Mouse (Mus musculus) forebrain, embryonic 11.5 days (tissue): ENCODE data around the gene Edrf1. TPM values are rescaled to one million over a fixed set of nuclear protein-coding genes. Genes with fewer than 3 reads are reported as not detected.
A peak's percentile ranks its signal among the peaks of the same experiment; 100 is the strongest.
"Not testable (repeated sequence)": the region's sequence is repeated elsewhere in the genome, so short reads cannot be mapped to it uniquely, and the experiment has no call there.

Source experiments
- ATAC-seq: fragments of 200-750 bp; cut with Nextera tagmentation; replicated peaks from 2 replicates; pipeline ENCODE4 v1.8.0; 2017; ENCODE audit warnings: moderate TSS enrichment; ENCODE audit not compliant: low FRiP score
- DNase-seq: peaks from one replicate; pipeline ENCODE4 v3.0.0-alpha.2; 2017; ENCODE audit warnings: low spot score
- H3K27ac ChIP-seq: fragments of 300-500 bp; sonication (generic); 2 replicates; pipeline ENCODE4 v1.5.1; 2014; ENCODE audit warnings: low read depth, low read length
- H3K27me3 ChIP-seq: fragments of 300-500 bp; sonication (generic); 2 replicates; pipeline ENCODE4 v1.6.1; 2014; ENCODE audit warnings: mild to moderate bottlenecking, low read length, mixed read lengths; ENCODE audit not compliant: control insufficient read depth, insufficient read depth
- H3K36me3 ChIP-seq: fragments of 300-500 bp; sonication (generic); 2 replicates; pipeline ENCODE4 v1.6.1; 2014; ENCODE audit warnings: mild to moderate bottlenecking, low read length, moderate library complexity, mixed read lengths; ENCODE audit not compliant: control insufficient read depth, insufficient read depth
- H3K4me1 ChIP-seq: fragments of 300-500 bp; sonication (generic); replicated peaks from 2 replicates; pipeline ENCODE4 v1.6.1; 2014; ENCODE audit warnings: low read length, mixed read lengths; ENCODE audit not compliant: control insufficient read depth, insufficient read depth
- H3K4me2 ChIP-seq: fragments of 300-500 bp; sonication (generic); 2 replicates; pipeline ENCODE4 v1.6.1; 2014; ENCODE audit warnings: low read depth, mild to moderate bottlenecking, low read length, moderate library complexity, mixed read lengths; ENCODE audit not compliant: severe bottlenecking
- H3K4me3 ChIP-seq: fragments of 300-500 bp; sonication (generic); 2 replicates; pipeline ENCODE4 v1.5.1; 2014; ENCODE audit warnings: low read depth, low read length
- H3K9ac ChIP-seq: fragments of 300-500 bp; sonication (generic); 2 replicates; pipeline ENCODE4 v1.6.1; 2014; ENCODE audit warnings: low read length
- H3K9me3 ChIP-seq: fragments of 300-500 bp; sonication (generic); 2 replicates; pipeline ENCODE4 v1.6.1; 2016; ENCODE audit warnings: low read length, mixed read lengths; ENCODE audit not compliant: control insufficient read depth
- WGBS: fragments of 180-500 bp; shearing (Covaris S2); extraction: QIAGEN DNeasy Blood & Tissue Kit; methylation state at CpG from one replicate; pipeline ENCODE4 v1.1.7; 2014; 5-methylcytosine and 5-hydroxymethylcytosine counted together
- polyA plus RNA-seq: library from polyadenylated mRNA; unstranded; fragments of >200 nt; fragmentation: Nextera tagmentation; extraction: Ambion mirVana; gene quantifications from 2 replicates; pipeline ENCODE4 v1.2.1, GENCODE M21; 2014

Gene Edrf1
- polyA plus RNA-seq, 1 experiment from 2014 or later, result 32.2 TPM

DNA sequence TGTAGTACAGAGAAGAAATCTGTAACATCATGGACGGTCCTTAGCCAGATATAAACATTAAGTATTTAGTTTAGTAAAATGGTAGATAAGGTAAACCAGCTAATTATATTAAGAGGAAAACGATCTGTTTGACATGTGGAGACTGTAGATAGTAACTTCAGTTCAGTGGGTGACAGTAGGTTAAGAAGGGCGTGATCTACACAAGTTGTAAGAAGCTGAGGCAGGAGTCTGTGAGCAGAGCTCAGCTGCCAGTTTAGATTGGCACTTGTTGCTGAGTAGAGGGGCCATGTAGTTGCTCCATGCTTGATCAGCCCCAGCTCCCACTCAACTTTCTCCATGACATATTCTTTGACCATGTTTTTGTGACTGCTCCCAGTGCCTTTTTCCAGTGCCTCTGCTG is 33.5 kb downstream of the Edrf1 start:
- Histone ChIP-seq H3K9me3 (no peaks in the 10 kb centered on the region), H3K4me3 (no peak overlapping the region), H3K9ac (no peak overlapping the region), H3K4me2 (no peak overlapping the region), H3K27me3 (no peaks in the 10 kb centered on the region), H3K27ac (no peak overlapping the region), H3K4me1 (no peaks in the 10 kb centered on the region), H3K36me3 (no peaks in the 10 kb centered on the region; the same call in 1 of the 2 replicates)
- DNase-seq (no peak), ATAC-seq (no peak)
- 90% methylated on average over 3 of the region's 3 CpGs for WGBS

- no peak overlapping the region for H3K9ac ChIP-seq
- H3K27ac ChIP-seq, result no peak overlapping the region
- no peak overlapping the region for H3K4me3 ChIP-seq
- H3K9me3 ChIP-seq, result no peaks in the 10 kb centered on the region
- H3K4me2 ChIP-seq, result no peak overlapping the region
- H3K4me1 ChIP-seq, result no peaks in the 10 kb centered on the region
- H3K36me3 ChIP-seq, result no peaks in the 10 kb centered on the region; the same call in 1 of the 2 replicates
- WGBS, result 74% methylated on average over 9 of the region's 9 CpGs
- no peaks in the 10 kb centered on the region for H3K27me3 ChIP-seq
- DNase-seq (peak; percentile 57), ATAC-seq (no peak)
Measured at GRCm38 (mm10) chr7:133676002-133676401, 38.7 kb downstream of the Edrf1 start.

DNA sequence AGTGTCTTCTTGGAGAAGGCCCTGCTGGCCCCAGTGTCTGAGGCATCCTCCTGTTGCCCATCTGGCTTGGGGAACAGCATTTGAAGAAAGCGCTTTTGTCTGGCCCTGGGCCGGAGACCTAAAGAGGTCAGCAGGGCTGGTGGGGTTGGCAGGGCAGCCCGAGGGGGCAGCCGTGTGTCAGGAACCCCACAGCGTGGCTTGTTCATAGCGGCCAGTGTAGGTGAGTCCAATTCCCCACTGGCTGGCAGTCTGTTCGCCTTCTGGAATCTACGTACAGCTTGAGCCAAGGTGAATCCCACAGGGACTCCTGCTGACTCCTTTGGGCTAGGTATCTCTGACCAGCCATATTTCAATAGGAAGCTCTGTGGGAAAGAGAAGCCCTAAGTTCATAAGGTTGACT is 41.4 kb downstream of the Edrf1 start:
- ATAC-seq (no peak), DNase-seq (no peak)
- Histone ChIP-seq H3K9ac (no peak overlapping the region), H3K36me3 (no peaks in the 10 kb centered on the region), H3K4me3 (no peak overlapping the region), H3K4me2 (no peak overlapping the region), H3K4me1 (no peaks in the 10 kb centered on the region), H3K27ac (no peak overlapping the region), H3K9me3 (no peaks in the 10 kb centered on the region), H3K27me3 (no peaks in the 10 kb centered on the region)
- WGBS, result 92% methylated on average over 8 of the region's 8 CpGs

DNA sequence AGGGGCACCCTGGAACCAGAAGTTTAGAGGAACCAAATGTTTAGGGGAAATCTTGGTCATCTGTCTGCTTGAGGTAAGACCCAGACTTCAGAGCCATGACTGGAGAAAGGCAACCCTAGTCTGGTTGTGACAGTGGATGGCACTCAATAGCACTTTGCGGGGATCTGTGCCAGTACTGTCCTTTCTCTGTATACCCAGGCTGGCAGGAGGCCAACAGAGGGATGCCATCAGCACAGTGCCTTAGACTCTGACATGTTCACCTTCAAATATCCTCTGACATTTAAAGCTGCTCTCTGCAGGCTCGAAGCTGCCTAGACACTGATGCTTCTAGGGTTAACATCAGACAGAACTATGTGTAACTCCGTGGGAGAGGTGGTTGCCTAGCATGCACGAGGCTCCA is 42.1 kb downstream of the Edrf1 start:
- no peak overlapping the region for H3K4me2 ChIP-seq
- H3K27ac ChIP-seq, result no peak overlapping the region
- DNase-seq, result no peak
- WGBS, result 85% methylated on average over 4 of the region's 4 CpGs
- no peak for ATAC-seq
- no peaks in the 10 kb centered on the region; the same call in 1 of the 2 replicates for H3K9me3 ChIP-seq
- H3K9ac ChIP-seq, result no peak overlapping the region
- no peaks in the 10 kb centered on the region for H3K4me1 ChIP-seq
- H3K27me3 ChIP-seq, result no peaks in the 10 kb centered on the region
- H3K36me3 ChIP-seq, result no peaks in the 10 kb centered on the region
- no peak overlapping the region for H3K4me3 ChIP-seq

DNA sequence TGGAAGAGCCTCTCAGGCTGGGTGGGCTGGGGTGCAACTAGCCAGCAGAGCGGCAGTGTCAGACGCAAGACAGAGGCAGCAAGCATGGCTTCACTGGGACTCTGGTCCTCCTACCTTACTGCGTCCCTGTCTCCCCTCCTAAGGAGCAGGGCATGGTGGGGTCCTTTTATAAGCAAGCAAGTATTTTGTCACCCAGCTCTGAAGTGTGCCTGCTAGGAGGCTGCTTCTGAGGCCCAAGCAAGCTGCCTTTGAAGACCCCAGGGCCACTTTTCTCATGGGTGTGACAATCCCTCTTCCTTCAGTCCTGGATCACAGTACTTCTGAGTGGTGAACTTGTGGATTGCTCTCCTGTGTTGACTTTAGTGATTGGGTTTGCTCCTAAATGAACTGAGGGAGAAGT is 42.6 kb downstream of the Edrf1 start, which contains the start of gene Mmp21:
Mmp21 (minus strand) TSS at position 101 of the 400 bp plus-strand sequence.
- DNase-seq (no peak), ATAC-seq (no peak)
- 90% methylated on average over 3 of the region's 3 CpGs for WGBS
- H3K9me3 ChIP-seq, result no peaks in the 10 kb centered on the region; the same call in 1 of the 2 replicates
- H3K4me1 ChIP-seq, result no peaks in the 10 kb centered on the region
- no peaks in the 10 kb centered on the region for H3K36me3 ChIP-seq
- H3K9ac ChIP-seq, result no peak within 1 kb of the TSS
- no peaks in the 10 kb centered on the region for H3K27me3 ChIP-seq
- H3K27ac ChIP-seq, result no peak within 1 kb of the TSS
- no peak within 1 kb of the TSS for H3K4me3 ChIP-seq
- no peak within 1 kb of the TSS for H3K4me2 ChIP-seq

DNA sequence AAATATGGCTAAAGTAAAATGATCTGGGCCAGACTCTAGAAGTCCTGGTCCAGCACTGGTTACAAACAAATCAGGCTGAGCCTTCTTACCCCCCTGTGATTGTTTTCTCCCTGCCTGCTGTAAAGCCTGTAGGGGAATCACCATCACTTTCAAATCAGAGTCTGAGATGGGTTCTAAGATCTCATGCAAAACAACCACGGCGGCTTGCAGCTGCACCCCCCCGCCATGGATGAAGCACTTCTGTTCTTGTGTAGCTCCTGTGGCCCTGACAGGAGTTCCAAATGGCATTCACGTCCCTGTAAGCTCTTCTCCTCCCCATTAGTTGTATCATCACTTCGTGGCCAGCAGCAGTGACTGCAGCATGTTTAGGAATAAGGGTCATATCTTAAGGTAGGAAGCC is 46.3 kb downstream of the Edrf1 start:
- Histone ChIP-seq H3K36me3 (no peaks in the 10 kb centered on the region; the same call in 1 of the 2 replicates), H3K4me1 (no peaks in the 10 kb centered on the region), H3K9ac (no peak overlapping the region), H3K4me2 (no peak overlapping the region), H3K27ac (no peak overlapping the region), H3K27me3 (no peaks in the 10 kb centered on the region), H3K9me3 (peaks cover 5% of the 10 kb centered on the region; the same call in 1 of the 2 replicates), H3K4me3 (no peak overlapping the region)
- DNase-seq (no peak), ATAC-seq (no peak)
- 91% methylated on average over 5 of the region's 5 CpGs for WGBS

DNA sequence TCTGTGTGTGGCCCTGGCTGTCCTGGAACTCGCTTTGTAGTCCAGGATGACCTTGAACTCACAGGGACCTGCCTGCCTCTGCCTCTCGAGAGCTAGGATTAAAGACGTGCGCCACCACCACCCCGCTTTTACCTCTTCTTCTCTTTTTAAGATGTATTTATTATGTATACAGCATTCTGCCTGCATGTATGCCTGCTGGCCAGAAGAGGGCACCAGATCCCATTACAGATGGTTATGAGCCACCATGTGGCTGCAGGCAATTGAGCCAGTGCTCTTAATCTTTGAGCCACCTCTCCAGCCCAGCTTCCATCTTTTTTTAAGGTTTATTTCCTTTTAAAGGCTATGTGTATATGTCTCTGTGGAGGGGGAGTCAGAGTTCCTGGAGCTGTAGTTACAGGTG is 46.8 kb downstream of the Edrf1 start:
- Histone ChIP-seq H3K27me3 (no peaks in the 10 kb centered on the region), H3K27ac (no peak overlapping the region), H3K4me3 (no peak overlapping the region), H3K4me1 (no peaks in the 10 kb centered on the region), H3K36me3 (no peaks in the 10 kb centered on the region; the same call in 1 of the 2 replicates), H3K9me3 (peaks cover 5% of the 10 kb centered on the region; the same call in 1 of the 2 replicates), H3K4me2 (no peak overlapping the region), H3K9ac (no peak overlapping the region)
- no peak for ATAC-seq
- WGBS, result 85% methylated on average over 5 of the region's 5 CpGs
- DNase-seq, result no peak

DNA sequence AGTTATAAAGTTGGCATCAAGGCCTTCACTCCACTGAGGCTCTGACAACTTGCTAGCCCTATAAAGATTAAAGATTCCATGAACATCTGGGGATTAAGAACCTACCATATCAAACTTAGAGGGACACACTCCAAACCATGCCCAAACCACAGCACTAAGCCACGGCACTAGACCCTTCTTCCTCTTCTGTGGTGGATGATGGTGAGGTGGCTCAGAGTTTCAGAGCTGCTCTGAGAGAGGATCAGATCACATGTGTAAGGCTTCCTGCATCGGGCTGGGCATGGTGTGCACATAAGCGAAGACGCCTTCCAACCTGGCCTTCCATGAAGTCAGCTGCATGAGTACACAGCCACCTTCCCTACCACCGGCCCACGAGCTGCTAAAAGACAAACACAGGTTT is 47.4 kb downstream of the Edrf1 start:
- no peak for DNase-seq
- H3K36me3 ChIP-seq, result no peaks in the 10 kb centered on the region; the same call in 1 of the 2 replicates
- H3K4me1 ChIP-seq, result no peaks in the 10 kb centered on the region
- H3K4me2 ChIP-seq, result no peak overlapping the region
- 94% methylated on average over 6 of the region's 6 CpGs for WGBS
- no peak for ATAC-seq
- no peak overlapping the region for H3K4me3 ChIP-seq
- H3K9ac ChIP-seq, result no peak overlapping the region
- no peaks in the 10 kb centered on the region for H3K27me3 ChIP-seq
- peaks cover 5% of the 10 kb centered on the region; the same call in 1 of the 2 replicates for H3K9me3 ChIP-seq
- H3K27ac ChIP-seq, result no peak overlapping the region

DNA sequence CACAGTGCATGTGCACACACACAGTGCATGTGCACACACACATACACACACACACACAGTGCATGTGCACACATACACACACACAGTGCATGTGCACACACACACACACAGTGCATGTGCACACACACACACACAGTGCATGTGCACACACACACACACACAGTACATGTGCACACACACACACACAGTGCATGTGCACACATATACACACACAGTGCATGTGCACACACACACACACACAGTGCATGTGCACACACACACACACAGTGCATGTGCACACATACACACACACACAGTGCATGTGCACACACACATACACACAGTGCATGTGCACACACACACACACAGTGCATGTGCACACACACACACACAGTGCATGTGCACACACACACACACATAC is 48.3 kb downstream of the Edrf1 start:
- not testable (repeated sequence) for H3K9me3 ChIP-seq, H3K4me1 ChIP-seq, H3K4me3 ChIP-seq, H3K9ac ChIP-seq, H3K27me3 ChIP-seq, H3K36me3 ChIP-seq, DNase-seq, H3K4me2 ChIP-seq, H3K27ac ChIP-seq, ATAC-seq
